Mouse (Mus musculus): ENCODE results near the gene Abi3bp. TPM values are rescaled to one million over a fixed set of nuclear protein-coding genes. Genes with fewer than 3 reads are reported as not detected.

Gene Abi3bp
- not detected in 2 replicates for total RNA-seq (2015; ENCODE audit: low replicate concordance)
- total RNA-seq (2017; ENCODE audit: low replicate concordance), result 0.51 TPM in 1 of 2 replicates, not detected in the other

DNA sequence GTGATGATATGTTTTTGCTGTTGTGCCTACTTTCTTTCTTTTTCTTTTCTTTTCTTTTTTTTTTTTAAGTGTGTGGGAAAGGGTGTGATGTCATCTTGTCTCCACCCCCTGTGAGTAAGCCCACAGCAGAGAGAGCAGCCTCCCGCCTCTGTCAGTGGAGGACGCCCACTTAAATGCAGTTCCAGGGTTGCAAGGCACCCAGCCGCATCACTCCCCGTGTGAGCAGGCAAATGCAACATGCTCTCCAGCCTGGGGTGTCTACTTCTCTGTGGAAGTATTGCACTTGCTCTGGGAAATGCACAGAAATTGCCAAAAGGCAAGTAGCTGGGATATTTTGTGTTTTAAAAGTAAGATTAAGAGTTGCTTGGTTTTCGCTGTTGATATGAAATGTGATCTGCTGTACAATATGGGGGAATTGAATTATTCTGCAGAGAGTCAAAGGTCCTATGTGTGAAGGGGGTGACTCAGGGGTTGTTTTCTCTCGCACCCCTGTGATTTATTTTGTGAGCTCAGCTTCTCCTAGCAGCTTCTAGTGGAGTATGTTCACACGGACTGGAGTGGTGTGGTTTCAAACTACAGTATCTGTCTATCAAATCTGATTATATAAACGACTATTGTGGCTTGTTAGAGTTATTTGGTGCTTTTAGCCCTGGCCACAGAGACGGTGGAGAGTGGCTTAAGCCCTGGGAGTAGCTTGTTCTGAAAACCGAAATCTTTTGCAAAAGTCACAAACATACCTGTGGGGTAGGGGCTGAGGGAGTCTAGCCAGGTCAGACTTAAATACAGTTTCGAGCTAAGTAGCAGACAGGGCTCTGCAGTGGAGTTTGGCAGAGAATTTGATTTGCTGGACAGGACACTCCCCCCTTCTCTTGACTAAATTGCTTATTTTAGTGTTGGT lies at the start of gene Abi3bp:
TSS of gene Abi3bp (plus strand) at position 202 of the 898 bp plus-strand sequence.
- ATAC-seq (replicated peaks; ENCODE audit: low FRiP score, poor library complexity, severe bottlenecking), result no peak

DNA sequence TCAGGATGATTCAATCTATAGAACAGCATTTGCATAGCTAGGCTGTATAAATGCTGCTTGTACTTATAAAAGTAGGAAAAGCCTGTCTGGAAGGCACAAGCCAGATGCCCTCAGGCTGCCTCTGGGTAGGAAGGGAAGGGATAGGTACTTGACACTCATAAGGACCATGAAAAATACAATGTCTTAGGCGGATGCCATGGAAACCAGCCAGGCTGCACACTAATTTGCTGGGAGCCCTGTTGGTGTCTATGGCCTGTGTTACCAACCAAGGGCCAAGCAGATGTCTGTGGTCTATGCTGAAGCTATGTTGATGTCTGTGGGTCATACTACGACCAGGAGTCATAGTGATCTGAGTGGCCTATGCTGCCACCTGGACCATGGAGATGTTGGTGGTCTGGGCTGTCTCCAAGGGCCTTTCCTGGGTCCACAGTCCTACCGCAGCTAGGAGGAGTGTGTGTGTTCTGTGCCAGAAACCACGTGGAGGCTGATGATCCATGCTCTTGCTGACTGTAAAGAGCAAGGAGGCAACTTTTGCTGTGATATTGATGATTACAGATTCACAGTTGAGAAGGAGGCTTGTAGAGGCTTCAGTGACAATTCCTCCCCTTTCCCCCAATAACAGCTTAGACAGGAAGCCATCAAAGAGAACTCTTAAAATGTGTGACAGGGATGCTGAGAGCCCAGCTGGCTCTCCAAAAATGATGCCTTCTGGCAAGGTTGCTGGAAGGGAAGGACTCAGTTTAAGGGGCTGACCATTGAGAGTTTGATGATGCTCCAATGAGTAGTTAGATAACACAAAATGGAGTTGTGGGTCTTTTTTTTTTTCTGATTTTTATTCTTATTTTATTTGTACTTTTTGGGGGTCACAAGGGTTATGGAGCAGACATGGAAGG lies 42.1 kb upstream of the Abi3bp start:
- ATAC-seq (replicated peaks; ENCODE audit: low FRiP score, poor library complexity, severe bottlenecking), result no peak

DNA sequence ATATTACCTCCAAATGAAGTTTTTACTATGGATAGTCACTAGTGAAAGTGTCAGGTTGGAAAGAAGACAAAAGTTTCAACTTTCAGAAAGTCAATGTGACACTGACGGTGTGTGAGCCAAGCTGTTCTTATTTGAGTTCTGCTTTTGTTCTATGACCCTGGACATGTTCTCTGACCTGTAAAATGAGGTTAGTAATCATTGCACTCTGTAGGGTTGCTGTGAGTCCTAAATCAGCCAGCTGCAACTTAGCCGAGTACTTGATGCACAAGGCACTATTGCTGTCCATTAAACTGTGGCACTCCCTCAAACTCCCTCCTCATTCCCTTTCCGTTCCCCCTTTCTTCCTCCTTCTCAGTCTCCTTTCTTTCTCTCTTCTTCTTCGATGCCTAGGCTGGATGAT lies 37.4 kb upstream of the Abi3bp start:
- no peak for ATAC-seq (replicated peaks; ENCODE audit: low FRiP score, poor library complexity, severe bottlenecking)

DNA sequence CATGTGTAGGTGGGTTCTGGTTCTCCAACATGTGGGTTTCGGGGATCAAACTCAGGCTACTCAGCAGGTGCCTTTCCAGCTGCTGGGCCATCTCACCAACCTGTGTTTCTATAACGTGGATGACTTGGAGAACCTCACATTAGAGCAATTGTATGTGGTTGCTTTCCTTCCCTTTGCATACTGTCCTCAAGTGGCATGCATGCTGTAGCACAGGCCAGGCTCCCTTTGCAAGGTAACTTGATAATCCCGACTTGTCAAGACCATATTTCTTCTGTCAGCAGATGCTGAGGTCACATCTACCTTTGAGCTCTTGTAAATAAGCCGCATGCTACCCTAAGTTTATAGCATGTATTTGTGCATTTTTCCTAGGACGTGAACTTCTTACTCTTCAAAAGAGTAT lies 36.6 kb upstream of the Abi3bp start:
- no peak for ATAC-seq (replicated peaks; ENCODE audit: low FRiP score, poor library complexity, severe bottlenecking)

DNA sequence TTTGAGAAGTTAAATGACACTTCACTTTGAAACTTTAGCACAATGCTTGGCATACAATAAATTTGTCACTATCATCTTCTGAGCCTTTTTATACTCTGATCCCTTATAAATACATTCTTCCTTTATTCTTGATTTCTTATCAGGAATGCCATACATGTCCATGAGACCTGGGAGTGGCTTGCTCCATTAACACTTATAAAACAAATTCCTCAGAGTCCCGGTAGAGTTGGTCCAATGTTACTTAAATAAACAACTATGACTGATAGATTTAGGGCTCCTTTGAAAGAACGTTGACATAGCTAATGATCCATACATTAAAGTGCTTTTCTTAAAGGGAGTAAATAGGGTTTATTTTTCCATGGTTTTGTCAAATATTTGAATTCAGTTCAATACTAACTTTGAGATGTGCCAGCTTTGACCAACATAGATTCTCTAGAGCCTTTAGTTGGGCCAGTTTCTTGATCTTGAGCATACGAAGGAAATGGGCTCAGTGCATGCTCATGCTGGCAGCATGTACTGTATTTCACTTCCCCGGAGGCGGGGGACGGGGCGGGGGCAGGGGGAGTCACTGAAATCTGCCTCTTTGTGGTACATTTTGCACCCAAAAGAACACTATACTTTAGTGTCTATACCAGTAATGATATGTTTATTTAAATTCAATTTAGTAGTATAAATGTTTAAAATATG lies 35.9 kb upstream of the Abi3bp start:
- no peak for ATAC-seq (replicated peaks; ENCODE audit: low FRiP score, poor library complexity, severe bottlenecking)

DNA sequence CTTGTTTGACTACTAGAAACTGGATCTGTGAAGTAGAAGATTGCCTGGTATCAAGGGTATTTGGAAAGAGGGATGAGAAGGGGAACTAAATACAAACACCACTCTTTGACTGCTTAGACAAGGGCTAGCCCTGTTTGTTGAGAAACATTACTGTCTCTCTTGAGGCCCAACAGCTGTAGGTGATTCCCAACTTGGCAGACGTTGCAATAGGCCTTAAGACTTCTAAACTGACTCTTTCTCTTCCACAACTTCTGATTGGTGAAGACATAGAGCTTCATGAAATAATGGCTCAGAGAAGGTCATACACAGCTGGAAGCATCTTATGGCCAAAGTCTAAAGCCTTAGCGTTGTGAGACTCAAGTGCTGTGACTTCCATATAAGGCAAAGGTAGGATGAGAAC lies 26.2 kb upstream of the Abi3bp start:
- no peak for ATAC-seq (replicated peaks; ENCODE audit: low FRiP score, poor library complexity, severe bottlenecking)

DNA sequence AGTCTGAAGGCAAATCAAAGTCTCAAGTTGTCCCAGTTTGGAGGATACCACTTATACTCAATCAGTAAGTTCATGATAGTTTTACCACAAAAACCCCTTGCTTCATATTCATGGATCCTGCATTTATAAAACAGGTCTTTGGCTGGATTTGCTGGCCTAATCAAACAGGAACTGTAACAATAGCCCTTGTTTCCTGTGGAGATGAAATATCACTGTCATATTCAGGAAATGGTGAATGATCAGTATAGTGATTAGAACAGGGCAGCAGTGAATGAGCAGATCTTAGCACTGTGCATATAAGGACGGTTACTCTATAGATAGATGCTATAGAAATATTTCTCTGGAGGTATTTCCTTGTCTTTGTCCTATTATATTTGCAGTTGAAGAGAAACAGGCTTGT lies 25.8 kb upstream of the Abi3bp start:
- no peak for ATAC-seq (replicated peaks; ENCODE audit: low FRiP score, poor library complexity, severe bottlenecking)

DNA sequence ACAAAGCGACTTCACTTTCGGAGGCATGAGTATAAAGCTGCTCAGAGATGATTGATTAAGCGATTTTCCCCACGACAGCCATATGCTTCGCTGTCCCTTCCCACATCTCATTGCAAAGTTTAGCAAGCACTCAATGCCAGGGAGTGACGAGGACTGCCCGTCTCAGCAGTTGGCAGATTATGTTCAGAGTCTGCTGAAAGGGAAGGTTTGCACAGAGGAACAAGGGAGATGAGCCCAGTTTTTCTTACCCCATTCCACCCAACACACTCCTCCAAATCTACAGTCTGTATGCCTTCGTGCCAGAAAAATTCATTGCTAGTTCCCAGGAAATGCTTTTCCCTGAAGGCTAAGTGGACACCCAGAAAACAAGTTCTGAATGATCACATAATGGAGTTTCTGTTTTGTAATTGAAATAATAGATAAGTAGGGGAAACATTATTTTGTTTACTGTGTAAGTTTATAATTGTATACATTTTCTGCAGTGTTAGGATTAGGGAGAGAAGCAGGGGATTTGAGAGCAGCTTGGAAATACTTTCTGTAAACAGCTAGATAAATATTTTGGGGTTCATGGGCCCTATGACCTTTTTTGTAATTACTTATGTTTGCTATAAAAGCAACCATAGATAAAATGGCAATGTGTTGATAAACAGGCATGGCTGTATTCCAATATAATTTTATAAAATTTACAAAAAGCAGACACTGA lies 19.5 kb upstream of the Abi3bp start:
- no peak for ATAC-seq (replicated peaks; ENCODE audit: low FRiP score, poor library complexity, severe bottlenecking)

DNA sequence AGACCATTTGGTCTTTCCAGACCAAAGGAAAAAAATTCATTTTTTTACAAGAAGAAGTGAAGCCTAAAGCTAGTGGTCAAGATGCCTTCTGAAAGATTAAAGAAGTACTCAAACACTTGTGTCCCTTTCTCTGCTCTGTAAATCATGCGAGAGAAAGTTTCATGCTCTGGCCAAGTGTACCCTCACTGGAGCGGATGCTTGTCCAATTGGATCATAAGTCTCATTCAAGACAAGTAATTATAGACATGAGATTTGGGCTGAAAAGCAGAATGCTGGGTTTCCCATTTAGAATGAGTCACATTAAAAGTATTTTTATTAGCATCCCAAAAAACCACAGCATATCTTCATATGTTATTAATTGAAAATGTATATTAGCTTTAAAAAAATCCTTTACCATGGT lies 4.5 kb upstream of the Abi3bp start:
- no peak for ATAC-seq (replicated peaks; ENCODE audit: low FRiP score, poor library complexity, severe bottlenecking)

DNA sequence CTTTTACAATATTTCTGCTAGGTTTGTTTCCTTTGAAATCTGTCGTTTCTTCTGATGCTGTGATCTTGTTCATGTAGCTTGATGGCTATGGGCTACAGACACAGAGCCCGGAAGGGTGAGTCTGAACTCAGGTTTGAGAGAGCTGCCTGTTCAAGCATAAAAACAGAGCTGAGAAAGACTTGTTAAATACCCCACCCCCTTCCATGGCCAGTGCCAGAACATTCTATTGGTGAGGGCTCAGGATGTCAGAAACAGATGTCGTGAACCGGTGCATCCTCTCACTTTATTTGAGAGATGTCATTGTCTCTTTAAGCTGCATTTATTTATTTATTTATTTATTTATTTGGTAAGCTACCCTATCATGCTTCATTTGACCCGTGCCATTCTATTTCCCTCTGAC lies 2.0 kb upstream of the Abi3bp start:
- no peak for ATAC-seq (replicated peaks; ENCODE audit: low FRiP score, poor library complexity, severe bottlenecking)

DNA sequence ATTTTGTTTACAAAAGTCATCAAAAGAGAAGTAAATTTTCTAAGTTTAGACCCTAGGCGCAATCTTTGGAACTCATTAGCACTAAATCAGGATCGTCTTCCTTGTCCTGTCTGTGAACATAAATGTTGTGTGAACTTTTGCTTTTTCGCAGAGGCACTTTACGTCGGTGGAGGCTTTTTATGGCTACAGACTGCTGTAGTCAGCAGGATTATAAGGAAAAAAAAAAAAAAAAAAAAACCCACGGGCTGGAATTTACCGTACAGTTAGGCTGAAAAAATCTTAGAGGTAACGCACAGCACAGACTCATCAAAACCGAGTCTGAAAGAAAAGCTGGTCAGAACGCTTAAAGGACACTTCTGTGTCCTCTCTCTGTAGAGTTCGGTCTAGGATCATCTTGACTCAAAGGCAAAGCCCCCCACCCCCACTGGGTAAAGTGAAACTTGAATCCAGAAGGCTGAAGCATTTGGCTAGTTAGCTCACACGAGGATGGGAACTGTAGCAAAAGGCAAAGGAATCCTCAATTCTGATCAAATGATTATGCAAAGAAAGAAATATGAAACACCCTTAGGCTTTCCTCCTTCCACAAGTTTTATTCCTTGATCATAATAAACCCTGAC lies 1.0 kb downstream of the Abi3bp start:
- ATAC-seq (replicated peaks; ENCODE audit: low FRiP score, poor library complexity, severe bottlenecking), result no peak

DNA sequence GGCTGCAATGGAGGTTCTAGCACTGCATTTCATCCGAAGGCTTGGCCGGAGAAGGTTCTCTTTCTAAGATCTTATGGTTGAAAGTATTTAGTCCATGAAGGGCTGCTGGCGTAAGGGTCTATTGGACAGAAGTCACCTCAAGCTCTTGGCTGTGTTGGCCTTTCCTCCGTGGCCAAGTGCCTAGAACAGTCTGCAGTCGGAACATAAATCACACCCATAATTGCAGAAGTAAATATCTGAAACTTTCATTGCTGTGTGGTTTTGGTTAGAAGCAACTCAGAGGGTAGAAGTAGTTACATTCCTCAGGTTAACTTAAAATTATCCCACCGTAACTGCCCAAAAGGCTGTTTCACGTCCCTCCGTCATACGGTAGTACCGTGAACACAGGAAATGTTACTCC lies 5.8 kb downstream of the Abi3bp start:
- no peak for ATAC-seq (replicated peaks; ENCODE audit: low FRiP score, poor library complexity, severe bottlenecking)

DNA sequence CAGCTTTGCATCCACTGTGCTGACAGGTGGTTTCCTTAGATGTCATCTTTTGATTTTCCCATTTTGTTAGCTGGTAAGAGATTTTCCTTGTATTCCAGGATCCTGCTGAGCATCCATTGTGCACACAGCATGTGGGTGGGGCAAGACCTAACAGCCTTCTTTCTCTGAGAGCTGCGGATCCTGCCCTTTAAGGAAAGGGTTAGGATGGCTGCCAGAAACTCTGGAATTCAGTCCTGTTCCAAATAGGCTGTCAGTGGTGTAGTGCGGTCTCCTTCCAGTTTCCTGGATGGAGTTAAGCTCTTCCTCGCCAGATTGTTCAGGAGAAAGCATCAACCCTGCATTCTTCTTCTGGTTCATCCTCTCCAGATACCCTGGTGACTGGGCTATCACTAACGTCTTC lies 8.8 kb downstream of the Abi3bp start:
- no peak for ATAC-seq (replicated peaks; ENCODE audit: low FRiP score, poor library complexity, severe bottlenecking)

DNA sequence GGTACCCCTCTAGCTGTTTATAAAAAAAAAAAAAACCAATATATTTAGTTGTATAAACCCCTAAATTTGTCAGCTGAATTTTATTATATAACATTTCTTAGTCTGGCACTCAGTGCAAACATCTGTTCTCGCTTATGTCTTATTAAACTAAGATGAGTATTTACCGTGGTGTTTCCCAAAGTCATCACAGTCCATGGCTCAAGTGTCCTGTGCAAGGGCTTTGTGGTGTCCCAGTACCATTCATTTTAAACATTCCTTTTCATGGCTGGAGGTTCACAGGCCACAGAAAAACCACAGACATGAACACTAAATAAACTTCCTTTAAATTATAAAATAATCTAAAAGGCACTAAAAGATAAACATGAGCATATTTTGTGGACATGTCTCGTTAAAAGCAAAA lies 13.2 kb downstream of the Abi3bp start:
- no peak for ATAC-seq (replicated peaks; ENCODE audit: low FRiP score, poor library complexity, severe bottlenecking)

DNA sequence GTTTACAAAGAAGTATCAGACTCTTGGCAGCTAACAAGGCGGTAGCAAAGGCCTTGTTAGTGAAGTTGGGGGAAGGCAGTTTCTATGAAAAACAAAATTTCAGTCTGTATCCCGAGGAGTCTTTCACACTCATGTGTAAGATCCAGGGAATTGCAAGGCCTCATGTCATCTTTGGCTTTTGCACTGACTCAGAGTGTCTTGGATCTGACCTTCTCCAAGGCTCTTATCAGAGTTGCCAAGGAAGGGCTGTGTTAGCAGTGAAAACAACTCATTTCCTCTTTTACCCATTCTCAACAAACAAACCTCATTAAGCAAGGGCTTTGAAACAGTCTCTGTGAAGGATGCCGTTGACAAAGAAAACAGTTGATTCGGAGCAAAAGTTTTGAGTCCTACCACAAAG lies 17.6 kb downstream of the Abi3bp start:
- ATAC-seq (replicated peaks; ENCODE audit: low FRiP score, poor library complexity, severe bottlenecking), result no peak

DNA sequence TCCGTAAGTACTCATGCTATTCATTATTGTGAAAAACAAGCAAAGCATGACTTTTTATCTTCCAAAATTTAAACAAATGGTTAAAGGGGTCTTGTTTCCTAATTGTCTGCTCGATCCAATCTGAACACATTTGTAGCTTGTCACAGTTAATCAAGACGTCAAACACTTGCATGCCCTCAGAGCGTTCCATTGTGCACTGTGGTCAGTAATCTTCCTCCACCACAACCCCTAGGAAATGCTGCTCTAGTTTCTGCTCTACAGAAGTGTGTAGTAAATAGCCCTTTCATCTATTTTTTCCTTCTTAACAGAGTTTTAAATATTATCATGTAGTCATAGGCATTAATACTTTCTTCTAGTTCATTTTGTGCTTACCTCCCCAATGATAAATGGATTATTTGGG lies 19.1 kb downstream of the Abi3bp start:
- ATAC-seq (replicated peaks; ENCODE audit: low FRiP score, poor library complexity, severe bottlenecking), result no peak

DNA sequence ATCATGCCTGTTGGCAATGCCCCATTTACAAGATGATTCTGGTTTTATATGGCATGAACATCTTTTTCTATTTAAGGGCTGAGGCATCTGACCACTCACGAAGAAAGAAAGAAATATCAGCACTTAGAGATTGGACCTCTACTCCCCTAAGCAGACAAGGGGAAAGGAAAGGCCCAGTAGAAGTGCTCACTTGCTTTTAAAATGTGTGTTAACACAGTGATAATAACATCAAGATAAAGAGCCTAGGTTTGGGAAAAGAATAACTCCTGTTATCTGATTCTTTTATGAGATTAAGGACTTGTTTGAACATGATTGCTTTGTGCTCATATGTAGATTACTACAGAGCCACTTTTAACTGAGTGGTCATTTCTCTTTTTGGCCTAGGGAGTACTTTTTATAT lies 21.0 kb downstream of the Abi3bp start:
- no peak for ATAC-seq (replicated peaks; ENCODE audit: low FRiP score, poor library complexity, severe bottlenecking)

DNA sequence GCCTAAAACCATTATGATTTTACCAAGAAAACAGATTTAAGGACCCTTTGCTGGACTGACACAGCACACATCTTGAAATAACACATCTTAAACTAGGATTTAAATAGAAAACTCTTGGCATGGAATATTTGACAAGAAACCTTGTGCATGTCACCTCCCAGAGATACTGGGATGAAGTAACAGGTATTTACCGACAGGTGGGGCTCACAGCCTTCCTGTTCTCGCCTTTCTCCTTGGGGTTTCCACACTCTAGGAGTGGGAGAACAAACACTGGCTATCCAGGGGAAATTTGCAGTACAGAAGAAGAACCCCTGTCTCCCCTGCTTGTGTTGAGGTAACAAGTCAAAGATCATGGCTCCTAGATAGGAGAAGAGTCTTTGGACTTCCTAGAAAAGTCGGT lies 22.8 kb downstream of the Abi3bp start:
- no peak for ATAC-seq (replicated peaks; ENCODE audit: low FRiP score, poor library complexity, severe bottlenecking)

DNA sequence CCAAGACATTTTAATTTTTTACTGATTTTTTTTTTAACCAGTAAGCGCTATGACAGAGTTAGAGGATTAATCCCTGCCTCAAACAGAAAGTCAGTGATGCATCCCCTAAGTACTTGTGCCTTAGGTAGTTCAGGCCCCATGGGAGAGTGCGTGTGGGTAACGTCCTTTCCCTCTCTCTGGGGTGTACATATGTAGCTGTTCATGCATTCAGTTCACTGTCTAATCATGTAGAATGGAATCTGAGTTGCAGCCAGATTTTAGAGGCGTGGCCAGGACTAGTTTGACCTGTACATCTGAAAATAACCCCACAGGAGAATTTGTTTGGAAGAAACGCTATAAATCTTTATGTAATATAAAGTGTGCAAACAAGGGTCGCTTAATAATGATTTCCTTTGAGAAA lies 23.4 kb downstream of the Abi3bp start:
- ATAC-seq (replicated peaks; ENCODE audit: low FRiP score, poor library complexity, severe bottlenecking), result no peak
